Mouse (Mus musculus) ovary, adult 18-20 months (tissue): Measurements from ENCODE around the gene Mapk13.
A peak's percentile ranks its signal among the peaks of the same experiment; 100 is the strongest.

Experiments used
- DNase-seq: peaks from one replicate; pipeline ENCODE4 v3.0.0; 2022; ENCODE audit warnings: low spot score, mixed read lengths

The Mapk13 gene

GRCm38 (mm10) chr17:28776817-28777216 lies 7.7 kb downstream of the Mapk13 start:
- DNase-seq = no peak

- no peak for DNase-seq
These were observed 8.3 kb downstream of the Mapk13 start for GRCm38 (mm10) chr17:28777231-28778005.

- no peak for DNase-seq
These were observed 10.6 kb downstream of the Mapk13 start for GRCm38 (mm10) chr17:28779735-28780134.

- DNase-seq = peak; percentile 56
These were observed 11.7 kb downstream of the Mapk13 start for GRCm38 (mm10) chr17:28780836-28781235.

GRCm38 (mm10) chr17:28781290-28782045 lies 12.4 kb downstream of the Mapk13 start:
- no peak for DNase-seq

- DNase-seq = no peak
These were observed 15.9 kb downstream of the Mapk13 start for GRCm38 (mm10) chr17:28785036-28785435.

- DNase-seq = no peak
These were observed 18.4 kb downstream of the Mapk13 start for GRCm38 (mm10) chr17:28787507-28787906.

GRCm38 (mm10) chr17:28797031-28797430 lies 27.9 kb downstream of the Mapk13 start:
- no peak for DNase-seq

- DNase-seq = no peak
These were observed 30.4 kb downstream of the Mapk13 start for GRCm38 (mm10) chr17:28799291-28800160.

GRCm38 (mm10) chr17:28800281-28800670 lies 31.2 kb downstream of the Mapk13 start:
- DNase-seq = no peak

GRCm38 (mm10) chr17:28800671-28801412 lies 31.7 kb downstream of the Mapk13 start, which contains the start of gene Brpf3:
Brpf3 (plus strand) TSS chr17:28801090.
- DNase-seq = peak; percentile 81

GRCm38 (mm10) chr17:28801474-28802005 lies 32.4 kb downstream of the Mapk13 start:
- DNase-seq = peak; percentile 98

GRCm38 (mm10) chr17:28802006-28802481 lies 32.9 kb downstream of the Mapk13 start:
- DNase-seq = no peak

GRCm38 (mm10) chr17:28803316-28803715 lies 34.2 kb downstream of the Mapk13 start:
- DNase-seq = peak; percentile 64

- no peak for DNase-seq
These were observed 35.9 kb downstream of the Mapk13 start for GRCm38 (mm10) chr17:28804973-28805372.

- no peak for DNase-seq
These were observed 37.7 kb downstream of the Mapk13 start for GRCm38 (mm10) chr17:28806770-28807169.

GRCm38 (mm10) chr17:28808714-28809113 lies 39.6 kb downstream of the Mapk13 start:
- DNase-seq = no peak

GRCm38 (mm10) chr17:28809175-28809831 lies 40.2 kb downstream of the Mapk13 start:
- no peak for DNase-seq

- no peak for DNase-seq
These were observed 43.2 kb downstream of the Mapk13 start for GRCm38 (mm10) chr17:28812345-28812744.

- no peak for DNase-seq
These were observed 45.5 kb downstream of the Mapk13 start for GRCm38 (mm10) chr17:28814529-28815097.
